Mouse (Mus musculus) lung, embryonic 15.5 days (tissue): Measurements from ENCODE around the gene Nle1. TPM values are rescaled to one million over a fixed set of nuclear protein-coding genes. Genes with fewer than 3 reads are reported as not detected.

Experiments used
- ATAC-seq: fragments of 200-750 bp; cut with Nextera tagmentation; 2 replicates; pipeline ENCODE4 v1.8.0; 2017; ENCODE audit warnings: moderate number of reproducible peaks, borderline replicate concordance; ENCODE audit not compliant: low FRiP score, low TSS enrichment; ENCODE audit errors: extremely low read depth
- H3K27ac ChIP-seq: fragments of 300-500 bp; sonication (generic); 2 replicates; pipeline ENCODE4 v1.5.1; 2015; ENCODE audit warnings: moderate library complexity, mild to moderate bottlenecking, inconsistent platforms
- H3K27me3 ChIP-seq: fragments of 300-500 bp; sonication (generic); 2 replicates; pipeline ENCODE4 v1.6.1; 2015; ENCODE audit warnings: inconsistent platforms
- H3K36me3 ChIP-seq: fragments of 300-500 bp; sonication (generic); 2 replicates; pipeline ENCODE4 v1.6.1; 2015; ENCODE audit warnings: inconsistent platforms
- H3K4me1 ChIP-seq: fragments of 300-500 bp; sonication (generic); 2 replicates; pipeline ENCODE4 v1.6.1; 2015; ENCODE audit warnings: inconsistent platforms
- H3K4me2 ChIP-seq: fragments of 300-500 bp; sonication (generic); 2 replicates; pipeline ENCODE4 v1.6.1; 2015; ENCODE audit warnings: inconsistent platforms, mild to moderate bottlenecking, moderate library complexity
- H3K4me3 ChIP-seq: fragments of 300-500 bp; sonication (generic); 2 replicates; pipeline ENCODE4 v1.5.1; 2015; ENCODE audit warnings: mild to moderate bottlenecking, inconsistent platforms
- H3K9ac ChIP-seq: fragments of 300-500 bp; sonication (generic); 2 replicates; pipeline ENCODE4 v1.6.1; 2015; ENCODE audit warnings: inconsistent platforms
- H3K9me3 ChIP-seq: fragments of 300-500 bp; sonication (generic); 2 replicates; pipeline ENCODE4 v1.6.1; 2016; ENCODE audit warnings: inconsistent platforms
- WGBS: fragments of 180-500 bp; shearing (Covaris S2); methylation state at CpG from one replicate; pipeline ENCODE4 v1.1.7; 2015; 5-methylcytosine and 5-hydroxymethylcytosine counted together
- polyA plus RNA-seq: library from polyadenylated mRNA; unstranded; fragments of >200 nt; fragmentation: Nextera tagmentation; extraction: Ambion mirVana; gene quantifications from 2 replicates; pipeline ENCODE4 v1.2.1, GENCODE M21; 2015

The Nle1 gene
- polyA plus RNA-seq, 1 experiment from 2014 or later: 34.1 TPM

DNA sequence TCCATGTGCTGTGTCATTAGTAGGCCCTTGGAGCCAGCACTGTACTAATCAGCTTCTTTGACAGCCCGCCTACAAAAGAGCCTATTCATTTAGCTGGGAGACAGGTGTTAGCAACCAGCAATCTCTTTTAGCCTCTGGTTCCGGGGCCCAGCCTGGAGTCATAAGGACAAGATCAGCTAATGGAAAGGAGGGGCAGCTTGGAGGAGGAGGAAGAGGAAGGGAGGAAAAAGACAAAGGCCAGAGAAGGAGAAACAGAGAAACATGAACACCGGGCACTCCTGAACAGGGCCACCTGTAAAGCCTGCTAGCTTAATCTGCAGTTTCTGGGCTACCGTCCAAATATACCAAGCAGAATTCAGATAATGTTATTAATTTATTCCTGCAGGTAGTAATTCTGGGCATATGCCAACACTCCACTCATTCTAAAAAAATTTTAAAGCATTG lies 44.7 kb downstream of the Nle1 start:
- H3K4me3 ChIP-seq: no peak overlapping the region
- no peak overlapping the region for H3K4me2 ChIP-seq
- no peak overlapping the region for H3K27ac ChIP-seq
- H3K9me3 ChIP-seq: no peaks in the 10 kb centered on the region
- 52% methylated on average over 4 of the region's 4 CpGs for WGBS
- 0 out of 2 replicates have a peak, but pooled peaks cover 5% of the 10 kb centered on the region for H3K4me1 ChIP-seq
- no peak for ATAC-seq
- H3K36me3 ChIP-seq: no peaks in the 10 kb centered on the region
- H3K9ac ChIP-seq: no peak overlapping the region
- no peaks in the 10 kb centered on the region for H3K27me3 ChIP-seq

GRCm38 (mm10) chr11:82863059-82863458 lies 45.2 kb downstream of the Nle1 start:
- Histone ChIP-seq H3K27ac (no peak overlapping the region), H3K4me2 (no peak overlapping the region), H3K36me3 (no peaks in the 10 kb centered on the region), H3K4me3 (no peak overlapping the region), H3K9me3 (no peaks in the 10 kb centered on the region), H3K9ac (no peak overlapping the region), H3K4me1 (0 out of 2 replicates have a peak, but pooled peaks cover 5% of the 10 kb centered on the region), H3K27me3 (no peaks in the 10 kb centered on the region)
- 81% methylated on average over 2 of the region's 2 CpGs for WGBS
- ATAC-seq: no peak

GRCm38 (mm10) chr11:82862638-82863037 lies 45.6 kb downstream of the Nle1 start:
- WGBS: 81% methylated on average over 9 of the region's 9 CpGs
- Histone ChIP-seq H3K27me3 (no peaks in the 10 kb centered on the region), H3K4me2 (no peak overlapping the region), H3K4me1 (0 out of 2 replicates have a peak, but pooled peaks cover 5% of the 10 kb centered on the region), H3K36me3 (no peaks in the 10 kb centered on the region), H3K9ac (no peak overlapping the region), H3K27ac (no peak overlapping the region), H3K9me3 (no peaks in the 10 kb centered on the region), H3K4me3 (no peak overlapping the region)
- ATAC-seq: no peak

DNA sequence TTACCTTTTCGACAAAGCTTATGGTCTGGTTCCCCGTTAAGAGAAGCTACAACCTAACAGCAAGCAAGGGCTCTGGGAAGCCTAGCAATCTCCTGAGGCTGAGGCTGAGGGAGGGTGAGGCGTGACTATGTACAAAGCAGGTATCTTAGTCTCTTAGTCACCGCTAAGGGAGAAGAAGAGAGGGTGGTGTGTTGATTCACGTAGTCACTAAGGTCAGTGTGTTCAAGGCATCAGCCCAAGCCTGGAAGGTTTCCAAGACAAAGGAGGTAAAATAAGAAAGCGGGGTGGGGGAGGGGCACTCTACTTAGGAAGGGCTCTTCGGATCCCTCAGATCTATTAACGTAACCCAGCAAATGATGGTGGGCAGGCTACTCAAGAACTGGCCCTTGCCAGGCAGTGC lies 46.7 kb downstream of the Nle1 start:
- no peaks in the 10 kb centered on the region for H3K36me3 ChIP-seq
- 0 out of 2 replicates have a peak, but pooled peaks cover 5% of the 10 kb centered on the region for H3K4me1 ChIP-seq
- WGBS: 59% methylated on average over 8 of the region's 8 CpGs
- no peak overlapping the region for H3K27ac ChIP-seq
- no peak for ATAC-seq
- H3K9me3 ChIP-seq: no peaks in the 10 kb centered on the region
- H3K27me3 ChIP-seq: no peaks in the 10 kb centered on the region
- no peak overlapping the region for H3K4me3 ChIP-seq
- no peak overlapping the region for H3K4me2 ChIP-seq
- H3K9ac ChIP-seq: no peak overlapping the region

DNA sequence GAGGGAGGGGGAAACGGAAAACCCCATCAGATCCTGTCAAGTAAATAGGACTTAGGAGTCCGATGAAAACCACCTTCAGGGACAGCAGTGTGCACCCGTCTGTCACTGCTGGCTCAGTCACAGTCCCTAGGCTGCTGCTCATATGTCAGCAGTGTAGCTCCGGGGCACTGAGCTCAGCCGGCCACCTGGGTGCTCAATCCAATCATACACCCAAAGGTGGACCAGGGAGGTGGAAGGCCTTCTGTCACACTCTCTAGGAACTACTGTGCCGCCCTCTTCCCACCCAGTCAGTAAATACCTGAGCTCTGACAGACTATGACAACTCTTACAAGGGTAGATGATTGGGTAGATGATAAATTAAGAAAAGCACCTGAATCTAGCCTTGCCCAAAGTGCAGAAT lies 47.5 kb downstream of the Nle1 start:
- Histone ChIP-seq H3K27me3 (no peaks in the 10 kb centered on the region), H3K27ac (no peak overlapping the region), H3K9ac (no peak overlapping the region), H3K36me3 (no peaks in the 10 kb centered on the region), H3K4me3 (no peak overlapping the region), H3K4me1 (0 out of 2 replicates have a peak, but pooled peaks cover 5% of the 10 kb centered on the region), H3K4me2 (no peak overlapping the region), H3K9me3 (no peaks in the 10 kb centered on the region)
- ATAC-seq: no peak
- 64% methylated on average over 6 of the region's 6 CpGs for WGBS

DNA sequence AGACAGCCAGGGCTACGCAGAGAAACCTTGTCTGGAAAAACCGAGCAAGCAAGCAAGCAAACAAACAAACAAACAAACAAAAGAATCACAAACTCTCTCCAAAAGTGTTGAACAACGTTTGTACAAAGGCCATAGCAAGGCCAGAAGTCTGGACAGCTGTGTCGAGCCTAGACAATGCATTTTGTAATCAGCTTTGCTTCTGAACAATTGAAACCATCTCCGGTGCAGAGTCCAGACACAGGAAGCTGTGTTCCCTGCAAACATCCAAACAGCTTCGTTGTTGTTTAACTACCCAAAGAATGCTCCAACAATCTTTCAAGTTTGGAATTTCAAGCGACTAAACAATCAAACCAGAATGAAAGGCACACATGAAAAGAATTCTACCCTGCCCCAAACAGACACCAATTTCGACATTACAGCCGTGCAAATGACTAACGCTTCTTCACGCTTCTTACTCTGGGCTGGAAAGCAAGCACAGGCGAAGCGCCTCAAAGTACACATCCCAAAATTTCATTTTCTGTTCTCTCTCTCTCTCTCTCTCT lies 50.8 kb downstream of the Nle1 start:
- H3K4me2 ChIP-seq: no peak overlapping the region
- ATAC-seq: no peak
- H3K9me3 ChIP-seq: no peaks in the 10 kb centered on the region
- H3K27ac ChIP-seq: peak overlapping the region; percentile 36; the same call in 1 of the 2 replicates
- H3K36me3 ChIP-seq: no peaks in the 10 kb centered on the region
- no peaks in the 10 kb centered on the region for H3K27me3 ChIP-seq
- 0 out of 2 replicates have a peak, but pooled peaks cover 5% of the 10 kb centered on the region for H3K4me1 ChIP-seq
- H3K4me3 ChIP-seq: no peak overlapping the region
- no peak overlapping the region for H3K9ac ChIP-seq
- WGBS: 70% methylated on average over 13 of the region's 13 CpGs

GRCm38 (mm10) chr11:82856032-82856431 lies 52.2 kb downstream of the Nle1 start:
- H3K27ac ChIP-seq: no peak overlapping the region
- no peaks in the 10 kb centered on the region for H3K27me3 ChIP-seq
- no peaks in the 10 kb centered on the region for H3K36me3 ChIP-seq
- 67% methylated on average over 10 of the region's 10 CpGs for WGBS
- no peaks in the 10 kb centered on the region for H3K4me1 ChIP-seq
- H3K9me3 ChIP-seq: no peaks in the 10 kb centered on the region
- H3K4me2 ChIP-seq: no peak overlapping the region
- H3K9ac ChIP-seq: no peak overlapping the region
- no peak for ATAC-seq
- H3K4me3 ChIP-seq: no peak overlapping the region

DNA sequence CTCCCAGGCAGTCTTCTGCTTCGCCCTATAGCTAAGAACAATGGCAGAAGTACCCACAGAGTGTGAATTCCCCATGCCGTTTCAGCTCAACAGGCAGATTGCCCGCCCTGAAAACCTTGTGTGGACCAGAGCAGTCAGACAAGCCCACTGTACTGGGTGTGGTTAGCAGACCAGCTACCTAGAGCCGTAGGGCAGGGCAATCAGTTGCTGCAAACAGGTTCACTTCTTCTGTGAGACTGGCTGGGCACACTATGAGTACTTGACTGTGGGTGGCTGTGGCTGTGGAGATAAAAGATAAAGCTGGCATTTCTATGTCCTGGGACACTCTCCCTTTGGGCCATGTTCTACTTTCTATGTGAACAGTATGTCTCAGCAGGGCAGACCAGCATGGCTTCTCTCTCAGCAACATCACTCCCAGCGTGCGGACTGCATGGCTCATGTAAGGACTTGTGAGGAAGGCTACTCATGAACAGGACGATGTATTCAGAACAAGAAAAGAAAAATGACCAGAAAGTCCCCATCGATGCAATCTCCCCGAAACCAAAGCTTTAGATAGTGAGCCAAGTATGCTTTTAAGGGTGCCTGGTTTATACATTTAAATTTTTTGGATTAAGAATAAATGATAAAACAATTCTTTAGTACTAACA lies 52.8 kb downstream of the Nle1 start:
- H3K4me3 ChIP-seq: no peak overlapping the region
- H3K27ac ChIP-seq: no peak overlapping the region
- no peaks in the 10 kb centered on the region for H3K36me3 ChIP-seq
- no peak overlapping the region for H3K4me2 ChIP-seq
- H3K9ac ChIP-seq: no peak overlapping the region
- H3K9me3 ChIP-seq: no peaks in the 10 kb centered on the region
- no peaks in the 10 kb centered on the region for H3K4me1 ChIP-seq
- no peak for ATAC-seq
- 64% methylated on average over 9 of the region's 9 CpGs for WGBS
- H3K27me3 ChIP-seq: no peaks in the 10 kb centered on the region

- no peaks in the 10 kb centered on the region for H3K36me3 ChIP-seq
- no peak overlapping the region for H3K27ac ChIP-seq
- 85% methylated on average over 6 of the region's 6 CpGs for WGBS
- H3K4me3 ChIP-seq: no peak overlapping the region
- no peaks in the 10 kb centered on the region for H3K4me1 ChIP-seq
- H3K4me2 ChIP-seq: no peak overlapping the region
- H3K9me3 ChIP-seq: no peaks in the 10 kb centered on the region
- H3K27me3 ChIP-seq: no peaks in the 10 kb centered on the region
- no peak overlapping the region for H3K9ac ChIP-seq
- no peak for ATAC-seq
Measured at GRCm38 (mm10) chr11:82854111-82854510, 54.1 kb downstream of the Nle1 start.

DNA sequence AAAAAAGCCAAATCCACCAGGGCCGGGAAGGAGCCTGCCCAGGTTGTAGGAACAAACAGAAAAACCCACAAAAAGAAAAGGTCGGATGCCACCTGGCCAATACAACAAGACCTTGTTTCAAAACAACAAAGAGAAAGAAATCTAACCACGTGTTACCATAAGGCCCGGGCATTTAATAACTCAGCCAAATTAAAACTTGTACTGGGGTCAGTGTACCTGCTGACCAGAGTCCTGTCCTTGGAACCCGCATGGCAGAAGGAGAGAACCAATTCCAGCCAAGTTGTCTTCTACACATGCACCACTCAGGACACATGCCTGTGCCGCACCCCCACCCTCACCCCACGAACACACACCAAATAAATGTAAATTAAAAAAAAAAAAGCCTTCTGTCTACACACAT lies 55.3 kb downstream of the Nle1 start:
- ATAC-seq: no peak
- H3K9me3 ChIP-seq: no peaks in the 10 kb centered on the region
- no peak overlapping the region for H3K4me3 ChIP-seq
- no peaks in the 10 kb centered on the region for H3K36me3 ChIP-seq
- H3K9ac ChIP-seq: no peak overlapping the region
- WGBS: 84% methylated on average over 7 of the region's 7 CpGs
- no peaks in the 10 kb centered on the region for H3K27me3 ChIP-seq
- no peak overlapping the region for H3K27ac ChIP-seq
- no peaks in the 10 kb centered on the region for H3K4me1 ChIP-seq
- no peak overlapping the region for H3K4me2 ChIP-seq

DNA sequence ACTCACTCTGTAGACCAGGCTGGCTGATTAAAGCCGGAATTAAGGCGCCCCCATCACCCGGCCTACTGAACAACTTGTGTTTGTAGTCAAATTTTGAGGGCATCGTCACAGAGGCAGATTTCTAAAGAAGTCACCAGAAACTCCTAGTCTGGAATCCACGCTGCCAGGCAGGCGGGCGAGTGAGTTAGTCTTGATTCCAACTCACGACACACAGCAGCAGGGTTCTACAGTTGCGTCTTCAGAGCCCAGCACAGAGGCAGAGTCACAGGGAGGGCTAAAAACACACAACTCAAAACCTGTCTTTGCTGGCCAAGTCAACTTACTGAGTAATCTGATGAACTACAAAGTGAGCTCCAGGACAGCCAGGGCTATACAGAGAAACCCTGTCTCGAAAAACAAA lies 55.7 kb downstream of the Nle1 start:
- WGBS: 79% methylated on average over 10 of the region's 10 CpGs
- Histone ChIP-seq H3K4me3 (no peak overlapping the region), H3K4me2 (no peak overlapping the region), H3K4me1 (no peaks in the 10 kb centered on the region), H3K27ac (no peak overlapping the region), H3K9me3 (no peaks in the 10 kb centered on the region), H3K27me3 (no peaks in the 10 kb centered on the region), H3K9ac (no peak overlapping the region), H3K36me3 (no peaks in the 10 kb centered on the region)
- ATAC-seq: no peak

DNA sequence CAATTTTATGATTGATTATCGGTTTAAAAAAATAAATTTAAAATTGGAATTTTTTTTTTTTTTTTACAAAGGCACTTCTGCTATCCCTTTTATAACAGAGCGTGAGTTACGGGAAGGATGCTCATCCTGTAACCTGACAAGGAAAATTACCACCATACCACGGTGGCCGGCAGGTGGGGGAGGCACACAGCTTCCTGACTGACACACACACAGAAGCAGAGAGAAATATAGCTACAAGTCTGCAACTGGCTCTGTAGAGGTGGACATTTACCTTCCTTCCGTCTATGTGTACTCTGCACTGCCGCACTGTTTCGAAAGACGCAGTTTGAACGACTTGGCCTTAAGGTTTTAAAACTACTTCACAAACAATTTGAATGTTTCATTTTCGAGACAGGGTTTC lies 56.1 kb downstream of the Nle1 start:
- Histone ChIP-seq H3K4me1 (no peaks in the 10 kb centered on the region), H3K4me2 (no peak overlapping the region), H3K27ac (no peak overlapping the region), H3K36me3 (no peaks in the 10 kb centered on the region), H3K27me3 (no peaks in the 10 kb centered on the region), H3K9me3 (no peaks in the 10 kb centered on the region), H3K9ac (no peak overlapping the region), H3K4me3 (no peak overlapping the region)
- ATAC-seq: no peak
- 76% methylated on average over 11 of the region's 11 CpGs for WGBS
